Mouse (Mus musculus) monocyte, adult 5-6 weeks (primary cell): ENCODE measurements at regions not wholly inside any gene's neighbourhood (a gene's known extent, or its start where the extent isn't known, plus 50 kb on each side); places are given as distances from the start of the nearest gene placed in this dataset.

Experiments
- ATAC-seq: fragments of 153-309, 156-312 bp; replicated peaks from 2 replicates; pipeline ENCODE4 v1.8.0; 2017; ENCODE audit warnings: mild to moderate bottlenecking; ENCODE audit not compliant: low TSS enrichment, insufficient number of reproducible peaks, severe bottlenecking, poor library complexity, low FRiP score

DNA sequence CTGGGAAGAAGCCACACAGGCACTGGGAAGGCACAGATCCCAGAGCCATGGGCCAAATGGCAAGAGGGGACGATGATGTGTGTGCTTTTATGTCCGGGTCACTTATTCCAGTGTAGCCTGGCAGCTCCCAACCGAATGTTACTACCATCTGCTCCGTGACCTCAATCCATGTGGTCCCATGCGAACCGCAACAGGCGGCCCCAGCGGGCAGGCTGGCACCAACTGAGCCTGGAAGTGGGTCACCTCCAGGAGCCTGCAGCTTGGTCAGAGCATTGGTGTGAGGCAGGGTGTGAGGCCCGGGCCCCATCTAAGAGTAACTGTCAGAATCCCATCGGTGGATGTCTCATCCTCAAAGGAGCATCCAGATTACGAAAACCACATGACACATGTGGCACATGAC is 110.8 kb upstream of the Tbx3 start:
- no peak for ATAC-seq

DNA sequence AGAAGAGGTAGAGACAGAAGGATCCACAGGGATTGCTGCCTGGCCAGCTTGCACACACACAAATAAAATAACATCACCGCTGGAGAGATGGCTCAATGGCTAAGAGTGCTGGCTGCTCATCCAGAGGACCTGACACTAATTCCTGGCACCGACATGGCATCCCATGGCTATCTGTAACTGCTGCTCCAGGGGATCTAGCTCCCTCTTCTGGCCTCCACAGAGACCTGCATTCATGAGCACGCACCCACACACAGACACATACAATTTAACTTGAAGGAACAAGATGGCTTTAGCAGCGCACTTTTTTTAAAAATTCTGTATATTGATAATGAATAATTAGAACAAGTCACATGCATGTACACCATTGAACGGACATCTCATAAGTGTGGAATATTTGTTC is 110.1 kb upstream of the Tbx3 start:
- no peak for ATAC-seq

DNA sequence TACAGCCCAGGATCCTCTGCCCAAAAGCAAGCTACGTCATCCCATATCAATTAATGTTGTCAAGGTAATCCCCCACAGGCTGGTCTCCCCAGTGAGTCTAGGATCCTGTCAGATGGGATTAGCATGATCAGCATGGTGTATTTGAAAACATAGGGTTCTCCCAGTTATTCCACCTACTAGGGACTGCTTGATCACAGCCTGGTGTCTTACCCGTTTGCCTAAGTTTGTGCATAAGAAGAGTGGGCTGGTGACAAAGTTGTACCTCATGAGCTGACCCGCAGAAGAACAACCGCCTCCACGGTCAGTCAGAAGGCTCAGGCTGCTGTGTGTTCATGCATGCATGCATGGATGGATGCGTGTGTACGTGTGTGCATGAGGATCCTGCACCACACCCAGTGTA is 108.9 kb upstream of the Tbx3 start:
- no peak for ATAC-seq

DNA sequence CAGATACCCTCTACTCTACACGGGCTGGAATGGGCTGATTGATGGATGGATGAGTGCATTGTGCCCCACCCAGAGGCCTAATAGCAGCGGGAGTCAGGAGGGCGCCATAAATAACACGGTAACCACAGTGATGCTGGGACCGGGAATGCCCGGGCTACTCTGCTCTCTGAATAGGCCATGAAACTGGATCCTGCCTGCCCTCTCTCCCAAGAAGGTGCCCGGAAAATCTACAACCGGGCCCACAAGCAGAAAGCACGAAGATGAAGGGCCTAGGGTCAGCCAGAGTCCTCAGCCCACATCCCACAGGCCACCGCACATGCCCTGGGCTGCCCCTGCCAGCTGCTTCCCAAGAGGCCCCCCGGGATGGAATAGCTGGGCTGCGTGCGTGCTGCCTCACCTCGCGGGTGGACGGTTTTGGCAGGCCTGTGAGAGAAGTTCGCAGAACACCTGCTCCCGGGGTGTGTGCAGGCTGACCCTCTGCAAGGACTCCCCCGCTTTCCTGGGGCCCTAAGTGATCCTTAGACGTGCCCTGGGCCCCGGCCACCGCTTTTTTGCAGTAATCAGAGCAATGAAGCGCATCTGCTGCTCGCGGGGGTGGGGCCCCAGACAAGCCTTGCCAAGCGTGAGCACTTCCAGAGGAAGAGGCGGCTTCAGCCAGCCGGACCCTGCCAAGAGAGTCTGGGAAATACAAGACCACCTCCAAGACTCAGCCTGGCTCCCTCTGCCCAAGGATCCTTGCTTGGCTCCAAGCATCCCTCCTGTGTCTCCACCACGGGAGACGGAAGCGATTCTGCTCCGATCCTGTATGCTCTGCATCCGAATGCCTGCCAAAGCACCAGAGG is 106.7 kb upstream of the Tbx3 start:
- ATAC-seq, result no peak

DNA sequence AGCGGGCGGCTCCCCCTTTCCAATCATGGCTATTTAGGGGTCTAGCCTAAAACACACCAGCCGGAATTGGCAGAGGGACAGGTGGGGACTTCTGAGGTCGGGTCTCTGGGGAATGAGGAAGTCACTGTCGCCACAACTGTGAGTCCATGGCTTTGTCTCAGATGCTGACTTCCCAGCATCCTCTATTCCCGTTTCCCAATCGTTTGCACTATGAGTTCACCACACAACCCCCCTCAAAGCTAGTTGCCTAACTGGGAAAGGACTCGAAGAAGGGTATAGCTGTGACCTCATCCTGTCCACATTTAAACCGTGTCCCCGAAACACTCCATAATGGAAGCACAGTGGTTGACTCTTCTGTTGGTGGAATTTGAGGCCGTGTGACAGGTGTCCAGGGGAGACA is 102.8 kb upstream of the Tbx3 start:
- no peak for ATAC-seq

DNA sequence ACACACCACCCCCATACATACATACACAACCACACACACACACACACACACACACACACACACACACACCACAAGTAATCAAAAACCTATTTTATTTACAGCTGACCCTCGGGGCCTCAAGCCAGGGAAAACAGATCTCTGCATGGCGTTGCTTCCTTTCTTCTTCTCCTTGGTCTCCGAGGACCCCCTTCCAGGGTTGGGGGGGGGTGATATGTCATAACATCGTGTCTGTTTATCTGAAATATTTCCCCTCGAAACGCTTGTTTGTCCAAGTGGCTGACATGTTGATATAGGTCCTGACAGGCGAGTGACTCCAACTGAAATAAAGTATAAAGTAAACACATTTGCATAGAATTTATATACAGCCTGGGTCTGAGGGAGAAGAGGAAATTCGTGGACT is 100.4 kb upstream of the Tbx3 start:
- no peak for ATAC-seq

DNA sequence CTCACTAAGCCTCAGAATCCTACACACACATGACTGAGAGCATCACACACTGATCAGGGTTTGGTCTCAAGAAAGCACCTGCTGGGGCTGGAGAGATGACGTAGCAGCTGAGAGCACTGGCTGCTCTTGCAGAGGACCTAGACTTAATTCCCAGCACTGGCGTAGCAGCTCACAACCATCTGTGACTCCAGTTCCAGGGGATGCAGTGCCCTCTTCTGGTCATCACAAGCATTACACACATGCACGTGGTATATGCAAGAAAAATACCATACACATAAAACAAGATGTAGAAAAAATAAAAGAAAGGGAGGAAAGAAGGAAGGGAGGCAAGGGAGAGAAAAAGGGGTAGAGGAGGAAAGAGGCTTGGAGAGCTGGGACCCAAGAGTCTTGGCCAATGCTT is 98.8 kb upstream of the Tbx3 start:
- no peak for ATAC-seq

DNA sequence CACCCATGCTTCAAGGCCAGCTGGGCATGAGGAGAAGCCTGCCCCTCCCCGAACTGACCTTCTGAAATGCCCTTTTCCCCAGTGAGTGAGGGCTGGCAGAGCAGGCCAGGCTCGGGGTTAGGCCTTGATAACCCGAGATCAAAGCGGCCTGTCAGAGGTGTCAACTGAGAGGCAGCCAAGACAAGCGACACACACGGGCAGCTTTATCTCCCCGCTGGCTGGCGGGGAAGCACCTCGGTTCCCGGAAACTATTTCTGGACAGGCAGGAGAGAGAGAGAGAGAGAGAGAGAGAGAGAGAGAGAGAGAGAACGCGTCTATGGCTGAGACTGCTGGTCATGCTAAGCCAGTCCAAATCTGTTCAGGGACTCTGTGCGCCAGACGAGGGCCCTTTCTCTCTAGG is 95.3 kb upstream of the Tbx3 start:
- ATAC-seq, result no peak

DNA sequence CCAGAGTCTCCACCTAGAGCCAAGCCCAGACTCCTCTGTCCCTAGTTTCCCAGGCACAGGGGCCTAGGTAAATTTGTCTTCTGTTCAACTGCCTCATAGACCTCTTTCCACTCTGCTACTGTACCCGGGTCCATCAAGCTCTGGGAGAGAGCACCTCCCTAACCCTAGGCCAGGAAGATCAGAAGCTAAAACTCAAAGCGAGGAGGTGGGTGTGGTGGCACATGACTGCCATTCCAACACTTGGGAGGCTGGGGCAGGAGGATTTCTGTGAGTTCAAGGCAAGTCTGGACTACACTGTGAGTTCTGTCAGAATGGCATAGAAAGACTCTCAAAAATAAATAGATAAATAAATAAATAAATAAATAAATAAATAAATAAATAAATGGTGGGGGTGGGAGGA is 91.2 kb upstream of the Tbx3 start:
- no peak for ATAC-seq

DNA sequence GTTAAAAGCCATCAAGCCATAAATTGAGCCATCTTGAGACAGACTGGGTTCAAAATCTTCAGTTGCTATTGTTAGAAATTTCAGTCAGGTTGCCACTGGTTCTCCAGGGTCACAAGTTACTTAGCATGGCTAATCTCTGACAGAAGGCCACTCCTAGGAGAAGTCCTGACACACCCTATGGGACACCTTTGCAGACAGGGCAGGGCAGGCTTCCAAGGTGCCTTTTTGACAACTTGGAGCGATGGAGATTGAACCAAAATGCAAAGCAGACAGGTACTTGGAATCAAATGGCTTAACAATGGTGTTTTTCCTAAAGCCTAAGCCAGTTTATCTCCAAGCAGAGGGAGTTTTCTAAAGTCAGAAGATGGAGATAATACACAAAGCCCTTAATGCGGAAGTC is 90.7 kb upstream of the Tbx3 start:
- ATAC-seq, result no peak

DNA sequence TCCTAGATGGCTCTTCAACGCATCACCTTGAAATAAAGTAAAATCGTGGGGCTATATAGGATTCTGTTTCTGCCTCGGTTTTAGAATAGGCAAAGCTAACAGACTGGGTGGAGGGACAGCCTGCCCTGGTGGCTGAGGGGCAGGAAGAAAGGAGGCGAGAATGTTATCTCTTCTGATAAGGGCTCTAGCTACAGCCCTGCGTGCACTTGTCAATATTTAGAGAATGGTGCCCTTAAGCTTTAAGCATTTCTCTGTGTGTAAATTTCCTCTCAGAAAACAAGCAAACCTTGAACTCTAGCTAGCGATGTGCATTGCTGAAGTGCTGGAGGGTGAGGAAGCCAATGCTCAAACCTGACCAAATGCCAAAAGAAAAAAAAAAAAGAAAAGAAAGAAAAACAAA is 90.1 kb upstream of the Tbx3 start:
- ATAC-seq, result no peak

DNA sequence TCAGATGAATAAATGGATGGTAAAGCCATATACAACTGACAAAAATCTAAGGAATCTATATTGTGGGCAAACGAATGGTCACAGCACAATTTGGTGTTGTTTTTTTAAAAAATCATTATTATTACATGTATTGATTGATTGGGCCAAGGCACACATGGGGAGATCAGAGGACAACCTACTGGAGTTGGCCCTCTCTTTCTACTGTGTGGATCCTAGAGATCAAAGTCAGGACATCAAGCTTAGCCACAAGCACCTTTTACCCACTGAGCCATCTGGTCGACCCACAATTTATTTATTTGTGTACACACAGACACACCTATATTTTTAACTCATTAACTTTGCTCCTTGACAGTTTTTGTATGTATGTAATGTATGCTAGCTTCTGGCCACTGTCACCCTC is 89.7 kb upstream of the Tbx3 start:
- ATAC-seq, result no peak

DNA sequence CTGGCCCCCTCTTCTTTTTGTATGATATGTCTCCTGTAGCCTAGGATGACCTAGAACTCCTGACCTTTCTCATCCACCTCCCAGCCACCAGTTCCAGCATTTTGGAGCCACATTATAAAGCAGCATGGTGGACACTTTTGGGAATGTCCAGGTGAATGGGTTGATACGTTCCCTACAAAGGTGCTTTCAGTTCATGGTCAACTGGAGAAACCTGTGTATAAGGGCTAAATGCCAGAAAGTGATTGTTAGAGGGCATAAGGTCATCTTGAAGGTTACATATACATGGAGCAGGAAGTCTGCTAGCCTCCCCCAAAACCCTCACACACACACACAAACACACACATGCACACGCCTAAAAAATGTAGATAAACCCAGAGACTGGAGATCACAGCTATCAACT is 86.1 kb upstream of the Tbx3 start:
- ATAC-seq, result no peak

DNA sequence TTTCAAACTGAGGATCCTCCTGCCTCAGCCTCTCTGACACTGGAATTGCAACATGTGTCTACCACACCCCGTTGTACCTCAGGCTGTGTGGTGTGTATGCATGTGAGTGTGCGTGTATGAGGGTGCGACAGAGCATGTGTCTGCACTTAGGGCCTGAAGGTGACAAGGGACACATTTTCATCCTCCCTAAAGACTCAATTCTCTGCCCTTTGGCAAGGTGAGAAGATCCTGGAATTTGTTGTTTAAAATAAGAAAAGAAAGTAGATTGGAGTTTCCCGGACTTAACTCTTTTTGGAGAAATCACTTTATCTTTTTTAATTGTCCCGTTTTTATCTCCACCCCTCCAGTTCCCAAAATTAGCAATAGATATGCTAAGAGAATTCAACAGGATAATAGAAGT is 85.6 kb upstream of the Tbx3 start:
- ATAC-seq, result no peak

DNA sequence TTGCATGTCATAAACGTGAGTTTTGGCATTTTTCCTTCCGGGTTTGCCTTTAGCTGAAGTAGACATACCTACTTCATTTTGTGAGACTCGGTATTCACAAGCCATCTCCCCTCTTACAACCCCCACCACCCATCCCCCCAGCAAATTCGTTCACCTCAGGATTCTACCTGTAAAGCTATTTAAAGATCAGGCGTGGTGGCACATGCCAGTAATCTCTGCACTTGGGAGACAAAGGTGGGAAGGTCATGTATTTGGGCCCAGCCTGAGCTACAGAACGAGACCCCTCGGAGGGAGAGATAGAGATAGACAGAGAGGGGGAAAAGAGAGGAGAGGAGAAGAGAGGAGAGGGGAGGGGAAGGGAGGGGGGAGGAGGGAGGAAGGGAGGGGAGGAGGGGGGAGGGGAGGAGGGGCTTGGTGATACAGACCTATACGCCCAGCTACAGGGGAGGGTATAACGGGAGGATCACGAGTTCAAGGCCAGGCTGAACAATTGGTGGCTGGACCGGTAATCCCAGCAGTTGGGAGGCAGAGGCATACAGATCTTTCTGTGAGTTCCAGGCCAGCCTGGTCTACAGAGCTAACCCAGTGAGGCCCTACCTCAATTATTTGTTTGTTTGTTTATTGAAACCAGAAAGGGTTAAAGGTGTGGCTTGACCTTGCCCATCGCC is 83.9 kb upstream of the Tbx3 start:
- no peak for ATAC-seq

DNA sequence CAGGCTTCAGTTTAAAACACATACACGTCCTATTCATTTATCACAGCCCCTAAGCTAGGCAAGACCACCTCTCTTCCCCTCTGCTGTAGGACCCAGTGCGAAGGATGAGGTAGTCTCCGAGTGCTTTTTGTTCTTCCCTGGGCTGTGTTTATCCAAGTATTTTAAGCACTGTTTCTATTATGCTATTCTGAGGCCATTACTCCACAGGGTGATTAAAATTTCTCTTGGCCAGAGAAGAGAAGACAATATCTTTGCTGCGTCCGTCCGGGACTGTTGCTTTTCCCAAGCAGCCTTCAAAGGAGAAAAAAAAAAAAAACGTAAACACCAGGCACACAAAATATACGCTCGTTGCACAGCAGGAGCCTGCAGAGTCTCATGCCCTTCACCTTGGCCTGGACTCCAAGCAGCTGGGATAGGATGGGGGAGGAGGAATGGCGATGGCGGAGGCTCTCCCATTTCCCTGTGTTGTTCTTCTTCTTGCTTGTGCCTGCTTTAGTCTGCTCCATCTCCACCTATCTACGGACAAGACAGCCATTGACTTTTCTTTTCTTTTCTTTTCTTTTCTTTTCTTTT is 83.1 kb upstream of the Tbx3 start:
- no peak for ATAC-seq

DNA sequence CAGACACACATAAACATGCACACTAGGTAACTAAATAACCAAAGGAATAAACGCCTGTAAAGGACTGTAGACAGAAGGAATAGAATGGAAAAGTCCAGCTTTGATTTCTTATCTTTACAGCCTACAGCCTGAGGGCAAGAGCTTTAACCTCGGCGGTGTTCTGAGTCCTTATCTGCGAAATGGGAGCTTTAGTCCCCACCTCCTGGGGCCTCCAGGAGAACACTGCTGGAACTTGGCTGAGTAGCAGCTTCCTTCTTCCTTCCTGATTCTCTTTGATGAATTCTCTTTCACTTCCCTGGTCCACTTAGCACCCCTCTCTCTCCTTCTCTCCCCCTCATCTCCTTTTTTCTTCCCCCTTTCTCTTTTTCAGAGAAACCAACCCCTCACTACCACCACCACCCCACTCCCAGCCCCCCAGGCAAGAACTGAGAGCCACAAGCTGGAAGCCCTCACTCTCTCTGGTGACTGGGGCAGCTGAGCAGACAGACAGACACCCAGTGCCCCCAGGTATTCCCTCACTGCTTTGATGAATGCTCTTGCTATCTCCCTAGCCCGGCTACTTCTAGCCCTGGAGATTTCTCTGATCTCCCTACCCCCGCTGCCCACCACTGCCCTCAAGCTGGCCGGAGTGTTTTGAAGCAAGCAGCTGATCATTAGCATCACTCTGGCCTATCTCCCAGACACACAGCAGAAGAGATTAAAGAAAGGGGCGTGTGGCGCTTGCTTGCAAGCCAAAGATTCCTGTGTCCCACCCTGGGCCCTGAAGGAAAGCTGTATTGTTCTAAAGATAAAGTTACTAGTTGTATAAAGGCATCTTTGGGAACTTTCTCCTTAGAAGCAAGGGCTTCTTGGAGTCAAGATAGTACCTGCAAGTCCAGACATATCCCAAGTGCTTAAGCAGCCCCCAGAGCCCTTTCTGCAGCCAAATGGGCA is 81.9 kb upstream of the Tbx3 start:
- no peak for ATAC-seq

DNA sequence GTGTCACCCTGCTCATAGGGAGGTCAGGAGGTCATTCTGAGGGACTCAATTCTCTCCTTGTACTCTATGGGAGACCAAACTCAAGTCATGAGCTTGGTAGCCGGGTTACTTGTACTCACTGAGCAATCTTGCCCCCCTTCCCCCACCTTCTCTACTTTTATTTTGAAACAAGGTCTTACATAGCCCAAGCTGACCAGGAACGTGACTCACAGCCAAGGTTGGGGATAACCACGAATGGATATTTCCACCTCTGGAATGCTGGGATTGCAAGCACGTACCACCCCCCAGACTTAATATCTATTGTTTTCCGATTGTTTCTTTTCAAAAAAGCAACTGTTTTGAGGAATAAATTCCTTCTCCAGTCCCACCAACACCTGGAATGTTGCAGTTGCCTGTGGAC is 79.2 kb upstream of the Tbx3 start:
- ATAC-seq, result no peak

DNA sequence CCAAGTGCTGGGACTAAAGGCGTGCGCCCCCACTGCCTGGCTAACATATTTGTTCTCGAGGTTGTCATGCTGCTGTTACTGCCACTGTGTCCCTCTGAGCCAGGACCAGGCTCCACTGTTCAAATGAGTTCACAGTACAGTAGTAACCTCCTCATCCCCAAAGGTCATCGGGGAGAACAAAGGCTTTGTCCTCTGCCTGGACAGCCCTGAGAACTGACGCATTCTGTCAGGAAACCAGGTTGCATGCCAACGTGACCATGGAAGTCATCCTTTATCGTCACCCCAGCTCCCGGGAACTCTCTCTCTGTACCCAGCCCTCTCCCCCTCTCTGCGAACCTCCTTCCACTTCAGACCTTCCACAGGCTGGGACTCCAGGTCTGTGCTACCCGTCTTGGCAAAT is 77.6 kb upstream of the Tbx3 start:
- ATAC-seq, result no peak
